Mouse (Mus musculus) natural killer cell, adult 2 months (primary cell): Measurements from ENCODE around the gene Rgcc.

Experiments used
- DNase-seq, 2 experiments: peaks; one replicate each; pipeline ENCODE4 v3.0.0; 2022; ENCODE audit warnings: low spot score in 2 of 2

The Rgcc gene

DNA sequence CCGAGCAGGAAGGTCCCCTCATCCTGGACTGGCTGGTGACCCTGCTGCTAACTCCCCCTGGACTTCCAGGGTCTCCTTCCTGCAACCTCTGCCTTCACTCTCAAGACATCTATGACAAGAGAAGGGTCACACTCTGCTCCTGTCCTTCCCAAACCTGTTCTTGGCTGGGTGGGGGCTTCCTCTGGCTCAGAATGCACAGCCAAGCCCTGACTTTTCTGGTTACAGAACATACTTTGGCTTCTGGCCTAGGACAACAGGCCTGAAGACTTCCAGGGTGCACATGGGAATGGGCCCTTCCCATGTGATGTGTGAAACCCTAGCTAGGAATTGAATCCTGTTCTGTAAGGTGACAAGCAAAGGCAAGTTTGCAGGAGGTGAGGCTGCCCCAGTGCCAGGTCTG, 22.0 kb downstream of the Rgcc start:
- no peak for DNase-seq

DNA sequence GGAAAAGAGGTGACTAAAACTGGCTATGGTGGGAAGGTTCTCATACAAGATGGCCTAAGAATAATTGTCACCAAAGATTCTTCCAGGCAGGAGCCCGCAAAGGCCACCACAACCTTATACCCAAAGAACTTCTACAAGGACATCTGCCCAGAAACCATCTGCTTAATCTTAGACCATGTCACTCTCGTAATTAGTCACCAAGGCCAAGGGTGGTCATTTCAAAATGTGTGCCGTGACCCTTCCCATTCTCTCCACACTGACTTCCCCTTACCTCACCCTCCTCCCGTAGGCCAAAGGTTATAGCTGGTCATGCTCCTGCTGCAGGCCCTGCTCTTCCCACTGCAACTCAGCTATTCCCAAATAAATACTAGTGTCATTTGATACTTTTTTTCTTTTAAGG, 22.5 kb downstream of the Rgcc start:
- no peak for DNase-seq

- DNase-seq, result no peak
Measured at GRCm38 (mm10) chr14:79277922-79278321, 23.5 kb downstream of the Rgcc start.

DNA sequence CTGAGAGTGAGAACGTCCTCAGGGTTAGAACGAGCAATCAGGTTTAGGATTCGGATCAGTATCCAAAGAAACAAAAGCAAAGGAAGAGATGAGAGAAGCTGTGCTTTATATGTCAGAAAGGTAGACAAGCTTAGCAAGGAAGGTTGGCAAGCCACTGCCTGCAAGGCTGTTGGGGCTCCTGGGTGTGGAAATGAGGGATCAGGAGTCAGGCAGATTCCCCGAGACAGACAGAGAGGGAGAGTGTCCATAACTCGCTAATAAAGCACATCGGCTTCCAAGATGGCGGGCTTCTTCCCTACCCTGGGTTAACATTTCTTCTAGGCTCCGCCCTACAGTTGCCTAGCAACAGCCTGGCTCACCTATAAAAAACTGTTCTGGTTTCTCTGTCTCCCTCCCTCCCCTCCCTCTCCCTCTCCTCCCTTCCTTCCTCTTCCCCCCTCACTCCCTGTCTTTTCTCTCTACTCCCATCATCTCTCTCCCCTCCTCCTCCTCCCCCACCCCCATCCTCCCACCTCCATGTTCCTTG, 25.5 kb downstream of the Rgcc start:
- no peak for DNase-seq

DNA sequence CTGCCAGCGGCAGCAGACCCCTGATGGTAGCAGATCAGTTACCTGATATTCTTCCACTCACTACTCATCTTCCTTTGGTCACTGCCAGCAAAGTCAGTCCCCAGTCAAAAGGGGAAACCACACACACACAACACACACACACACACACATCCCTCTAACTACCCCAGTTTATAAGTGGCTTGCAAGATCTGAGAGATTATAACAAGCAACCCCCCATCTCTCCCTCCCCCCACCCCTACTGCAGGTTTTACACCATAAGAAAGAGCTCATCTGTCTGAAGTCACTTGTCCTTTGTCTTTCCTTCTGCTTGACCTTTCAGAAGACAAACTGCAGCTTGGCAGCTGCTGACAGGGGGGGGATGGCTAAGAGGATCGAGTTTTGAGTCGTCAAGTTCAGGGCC, 26.0 kb downstream of the Rgcc start:
- DNase-seq, result no peak

DNA sequence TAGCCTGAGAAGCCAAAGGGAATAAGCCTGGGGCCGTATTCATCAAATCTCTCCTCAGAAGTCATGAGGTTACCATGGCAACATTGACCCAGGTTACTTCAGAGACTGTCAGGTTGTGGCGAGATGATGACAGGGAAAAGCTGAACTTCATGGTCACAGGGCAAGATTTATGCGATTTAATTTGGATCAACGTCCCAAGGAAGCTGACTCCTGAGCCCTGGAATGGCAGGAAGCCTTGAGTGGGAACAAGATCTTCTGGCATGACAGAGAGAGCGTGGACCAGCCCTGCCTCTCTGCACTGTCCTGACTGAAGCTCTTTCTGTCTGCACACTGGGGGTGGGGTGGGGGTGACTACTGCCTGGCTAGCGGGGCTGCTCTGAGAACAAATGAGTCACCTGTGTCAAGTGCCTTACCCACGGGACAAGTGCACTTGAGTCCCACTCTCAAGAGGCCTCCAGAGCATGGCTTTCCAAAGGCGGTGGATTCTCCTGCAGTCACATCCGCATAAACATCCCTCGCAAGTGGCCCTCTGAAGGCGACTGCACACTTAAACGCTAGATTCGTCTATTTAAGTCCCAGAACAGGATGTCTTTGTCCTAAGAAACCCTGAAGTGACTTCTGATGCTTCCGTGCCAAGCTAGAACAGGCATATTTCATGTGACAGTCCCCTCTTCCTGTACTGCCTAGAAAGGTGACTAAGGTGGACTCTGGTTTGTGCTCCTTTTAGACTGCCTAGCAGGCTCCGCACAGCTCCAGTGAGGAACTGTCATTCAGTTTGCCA, 27.6 kb downstream of the Rgcc start:
- DNase-seq, result no peak

DNA sequence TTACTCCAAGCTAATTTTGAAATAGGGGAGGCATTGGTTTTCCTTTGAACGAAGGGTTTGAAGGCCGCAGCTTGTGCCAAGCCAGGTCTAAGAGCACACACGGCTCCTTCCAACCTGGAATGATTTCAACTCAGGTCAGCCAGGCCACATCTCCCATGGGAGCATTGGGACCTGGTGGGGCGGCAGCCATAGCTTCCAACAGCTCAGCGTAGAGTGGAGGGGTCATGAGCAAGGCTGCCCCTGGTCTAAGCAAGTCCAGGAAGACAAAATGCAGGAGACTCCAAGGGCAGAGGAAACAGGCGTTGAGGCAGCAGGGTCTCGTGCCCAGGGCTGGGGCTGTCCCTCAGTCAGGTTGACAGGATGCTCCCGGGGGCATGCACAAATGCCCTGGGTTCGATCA, 28.5 kb downstream of the Rgcc start:
- DNase-seq, result no peak

- DNase-seq, result no peak
Measured at GRCm38 (mm10) chr14:79272188-79272694, 29.2 kb downstream of the Rgcc start.

GRCm38 (mm10) chr14:79269551-79269950, 31.9 kb downstream of the Rgcc start:
- DNase-seq, result no peak

DNA sequence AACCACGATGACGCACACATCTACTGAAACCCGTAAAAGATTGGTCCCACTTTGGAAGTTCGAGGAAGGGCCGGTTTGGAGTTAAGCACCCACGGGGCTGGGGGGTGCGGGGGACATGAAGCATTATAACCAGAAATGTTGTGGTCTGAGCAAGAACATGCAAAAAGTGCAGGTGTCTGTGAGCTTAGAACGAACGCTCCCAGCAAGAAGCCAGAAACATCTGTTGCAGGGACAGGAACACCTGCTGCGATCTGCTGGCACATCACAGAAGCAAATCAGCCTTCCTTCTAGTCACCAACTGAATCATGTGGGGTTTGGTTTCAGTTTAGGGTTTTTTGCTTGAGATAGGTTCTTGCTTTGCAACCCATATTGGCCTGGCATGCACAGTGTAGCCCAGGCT, 33.6 kb downstream of the Rgcc start:
- DNase-seq, result no peak

GRCm38 (mm10) chr14:79267382-79267781, 34.1 kb downstream of the Rgcc start:
- no peak for DNase-seq

DNA sequence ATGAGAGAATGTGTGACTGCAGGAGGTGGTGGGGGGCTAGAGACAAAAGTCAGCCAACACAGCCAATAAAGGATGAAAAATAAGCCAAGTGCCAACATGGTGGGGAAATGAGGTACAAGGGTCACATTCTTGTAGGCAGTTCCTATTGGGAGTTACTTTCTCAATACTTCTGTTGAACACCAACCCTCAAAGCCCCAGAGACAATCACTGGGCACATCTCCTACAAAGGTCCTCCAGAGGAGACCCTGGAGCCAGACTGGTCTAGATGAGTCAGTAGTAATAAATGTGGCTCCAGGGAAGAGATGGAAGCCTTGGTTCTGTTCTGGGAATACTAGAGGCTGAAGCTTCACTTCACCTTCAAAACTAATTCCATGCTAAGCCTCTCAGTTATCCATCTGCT, 35.0 kb downstream of the Rgcc start:
- no peak for DNase-seq

GRCm38 (mm10) chr14:79265738-79266137, 35.7 kb downstream of the Rgcc start:
- DNase-seq, result no peak

DNA sequence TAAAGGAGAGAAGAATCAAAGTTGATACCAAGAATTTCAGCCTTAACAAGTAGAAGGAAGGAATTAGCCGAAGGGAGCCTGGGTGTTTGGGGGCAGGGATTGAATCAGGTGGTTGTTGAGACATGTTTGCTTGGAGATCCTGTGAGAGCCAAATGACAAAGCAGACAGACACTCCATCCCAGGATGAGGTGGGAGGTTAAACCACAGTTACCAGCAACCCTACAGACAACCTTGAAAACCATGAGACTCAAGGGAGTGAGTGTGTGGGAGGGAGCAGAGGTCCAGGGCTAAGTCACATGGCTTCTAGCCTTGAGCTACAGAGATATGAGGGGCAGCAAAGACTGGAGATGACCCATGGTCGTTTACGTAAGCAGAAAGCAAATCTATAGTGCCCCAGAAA, 38.1 kb downstream of the Rgcc start:
- DNase-seq, result no peak

DNA sequence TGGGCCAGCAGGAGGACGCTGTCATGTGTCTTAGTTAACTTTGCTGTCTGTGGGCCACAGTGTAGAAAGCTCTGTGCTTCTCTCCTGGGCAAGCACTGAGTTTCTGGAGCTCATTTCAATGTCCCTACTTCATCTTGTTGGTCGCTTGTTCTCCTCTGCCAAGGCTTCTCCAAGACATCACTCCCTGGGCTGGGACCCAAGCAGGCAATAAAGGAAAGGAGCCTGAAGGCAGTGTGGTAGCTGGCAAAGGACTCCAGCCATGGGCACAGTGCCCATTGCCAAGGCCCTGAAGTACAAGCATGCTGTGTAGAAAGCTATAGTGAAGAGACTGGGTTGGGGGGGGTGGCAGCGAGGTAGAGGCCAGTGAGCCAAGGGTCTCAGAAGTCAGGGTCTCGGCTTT, 38.8 kb downstream of the Rgcc start:
- DNase-seq, result no peak

- DNase-seq, result no peak
Measured at GRCm38 (mm10) chr14:79259062-79259779, 42.2 kb downstream of the Rgcc start.

- no peak for DNase-seq
Measured at GRCm38 (mm10) chr14:79256656-79257055, 44.8 kb downstream of the Rgcc start.

DNA sequence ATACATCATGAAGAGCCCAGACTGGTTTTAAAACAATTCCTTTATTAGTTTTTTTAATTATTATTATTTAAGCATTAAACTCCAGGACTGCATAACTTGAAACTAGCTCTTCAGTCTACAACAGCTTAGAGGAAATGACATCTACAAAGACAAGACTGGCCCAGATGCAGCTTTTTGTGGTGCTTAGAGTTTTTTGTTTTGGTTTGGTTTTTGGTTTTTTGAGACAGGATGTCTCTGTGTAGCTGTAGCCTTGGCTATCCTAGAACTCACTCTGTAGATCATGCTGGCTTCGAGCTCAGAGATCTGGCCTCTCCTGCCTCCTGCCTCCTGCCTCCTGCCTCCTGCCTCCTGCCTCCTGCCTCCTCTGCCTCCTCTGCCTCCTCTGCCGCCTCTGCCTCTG, 45.7 kb downstream of the Rgcc start:
- DNase-seq, result no peak

DNA sequence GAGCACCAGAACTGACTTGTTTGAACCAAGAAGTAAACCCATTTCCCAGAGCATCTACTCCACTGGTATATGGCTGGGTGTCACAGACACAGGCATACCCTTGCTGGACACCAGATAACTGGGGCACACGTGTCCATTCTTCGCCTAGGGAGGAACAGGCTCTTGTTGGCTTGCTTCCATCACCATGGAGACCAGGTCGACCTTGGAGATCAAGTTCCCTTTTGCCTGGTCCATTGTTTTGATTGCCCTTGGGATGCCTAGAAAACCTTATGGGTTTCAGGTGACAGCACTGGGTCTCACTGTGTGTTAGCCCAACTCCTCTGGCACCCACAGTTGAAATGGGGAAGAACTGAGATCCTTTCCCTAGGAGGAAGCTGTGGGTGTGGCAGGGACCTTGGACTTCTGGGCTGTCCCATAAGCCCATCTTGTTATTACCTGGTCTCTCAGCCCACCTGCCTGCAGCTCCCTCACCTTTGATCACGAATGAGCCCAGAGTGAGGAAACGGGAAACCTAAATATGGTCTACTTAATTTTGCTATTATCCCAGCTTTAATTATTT, 49.6 kb downstream of the Rgcc start:
- no peak for DNase-seq

- DNase-seq, result no peak
Measured at GRCm38 (mm10) chr14:79244571-79244970, 56.9 kb downstream of the Rgcc start.

- DNase-seq, result peak; percentile 46 to 54
Measured at GRCm38 (mm10) chr14:79243038-79243883, 58.2 kb downstream of the Rgcc start.

DNA sequence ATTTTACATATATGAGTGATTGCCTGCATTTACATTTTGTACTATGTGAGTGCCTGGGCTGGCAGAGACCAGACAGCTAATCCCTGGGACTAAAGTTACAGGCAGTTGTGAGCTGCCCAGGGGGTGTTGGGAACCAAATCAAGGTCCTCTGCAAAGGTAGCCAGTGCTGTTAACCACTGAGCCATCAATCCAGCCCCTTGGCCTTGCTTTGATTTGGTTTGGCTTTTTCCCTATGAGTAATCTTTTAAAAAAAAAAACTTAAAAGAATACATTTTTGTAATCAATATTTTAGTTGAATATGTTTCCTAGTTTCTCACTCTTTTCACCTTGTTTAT, 59.1 kb downstream of the Rgcc start:
- DNase-seq, result no peak
